In the genomic region with DNA sequence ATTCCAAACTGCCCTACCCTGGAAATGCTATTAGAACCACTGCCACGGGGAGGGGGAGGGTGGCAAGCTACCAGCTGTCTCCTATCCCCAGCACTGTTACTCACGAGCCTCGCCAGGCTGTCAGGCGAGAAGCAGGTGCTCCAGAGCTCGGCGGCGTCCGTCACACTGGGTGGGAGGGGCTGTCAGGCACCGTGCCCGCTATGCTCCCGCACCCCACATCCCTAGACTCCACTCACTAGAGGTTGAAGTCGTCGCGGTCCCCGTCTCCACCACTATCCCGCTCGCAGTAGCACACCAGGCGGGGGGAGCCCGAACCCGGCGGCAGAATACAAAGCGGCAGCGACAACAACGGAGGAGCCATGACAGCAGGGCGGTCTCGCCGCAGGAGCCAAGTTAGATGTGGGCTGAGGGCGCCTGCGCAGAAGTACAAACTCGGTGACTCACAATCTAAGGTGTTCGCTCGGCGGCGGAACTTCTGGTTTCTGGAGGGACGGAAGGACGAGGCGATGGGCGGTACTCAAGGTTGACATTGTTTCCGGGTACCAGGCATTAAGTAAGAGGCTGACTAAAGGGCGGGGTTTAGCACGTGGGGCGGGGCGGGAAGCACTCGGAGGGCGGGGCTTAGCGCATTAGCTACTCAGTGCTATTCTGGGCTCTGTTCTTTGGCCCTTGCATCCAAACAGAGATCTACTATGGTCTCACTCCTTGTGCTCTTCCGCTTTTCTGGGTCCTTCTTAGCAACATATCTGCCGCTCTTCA, we compare ENCODE assay signal across 8 mouse cellular contexts. TPM values are rescaled to one million over a fixed set of nuclear protein-coding genes. Genes with fewer than 3 reads are reported as not detected.
DNase-seq lines count a peak whose midpoint lies in the region; ATAC-seq and TF ChIP-seq lines count a peak whose summit lies in the region.

A gene (minus strand): TSS at position 544 of the 759 bp plus-strand sequence.

- peak within 1 kb of the TSS; percentile 82 for H3K4me3 ChIP-seq in G1E (ENCODE audit: low read depth, low read length)
- peak within 1 kb of the TSS; percentile 51 for H3K4me3 ChIP-seq in forebrain, embryonic 16.5 days (replicated peaks; ENCODE audit: low read length)
- peak within 1 kb of the TSS; percentile 89 for H3K4me3 ChIP-seq in layer of hippocampus, adult 2 months
- H3K4me3 ChIP-seq in lung, embryonic 14.5 days (ENCODE audit: low read depth, low read length): peak within 1 kb of the TSS; percentile 70
- H3K4me3 ChIP-seq in olfactory bulb, adult 2 months (ENCODE audit: insufficient read depth, low read depth, low read length): peak within 1 kb of the TSS; percentile 86
- H3K4me3 ChIP-seq in thymus, adult 2 months (ENCODE audit: control insufficient read depth, insufficient read depth, low read length): peak within 1 kb of the TSS; percentile 87

- under 1% methylated on average over 48 of the region's 48 CpGs for WGBS in forebrain, embryonic 16.5 days
- WGBS in lung, embryonic 14.5 days: under 1% methylated on average over 48 of the region's 48 CpGs
- WGBS in olfactory bulb, adult 2 months: 1% methylated on average over 48 of the region's 48 CpGs
- WGBS in thymus, adult 2 months: under 1% methylated on average over 48 of the region's 48 CpGs

- peak; percentile 92 for DNase-seq in G1E (ENCODE audit: low spot score)
- DNase-seq in cerebellum, adult 18-20 months: peak; percentile 92 to 94
- peak; percentile 88 to 90 for DNase-seq in heart, postnatal 36 days
- DNase-seq in layer of hippocampus, adult 2 months (ENCODE audit: low spot score in 2 of 2): peak; percentile 90 to 94
- DNase-seq in lung, embryonic 14.5 days: peak; percentile 95
- DNase-seq in thymus, adult 2 months: peak; percentile 93

- no peak for TF ChIP-seq CTCF in G1E (IDR thresholded peaks at IDR 0.05; ENCODE audit: low read depth, low read length)
- TF ChIP-seq CTCF in layer of hippocampus, adult 2 months (conservative IDR thresholded peaks at IDR 0.05): peak; percentile 12; the same call in 1 of the 2 replicates
- no peak for TF ChIP-seq CTCF in lung, embryonic 14.5 days (IDR thresholded peaks at IDR 0.05; ENCODE audit: low read depth)
- TF ChIP-seq CTCF in olfactory bulb, adult 2 months (IDR thresholded peaks at IDR 0.05; ENCODE audit: insufficient read depth, low read depth, low read length): no peak
- 0 out of 2 replicates have a peak, but pooled peaks have one; percentile 16 for TF ChIP-seq CTCF in thymus, adult 2 months (IDR thresholded peaks at IDR 0.05; ENCODE audit: borderline replicate concordance, control insufficient read depth, extremely low read depth, insufficient read depth, low read length, poor library complexity)

- peaks cover 45% of the 10 kb centered on the region for H3K4me1 ChIP-seq in G1E (ENCODE audit: insufficient read depth, low read depth, low read length)
- H3K4me1 ChIP-seq in forebrain, embryonic 16.5 days (replicated peaks; ENCODE audit: control insufficient read depth, insufficient read depth, low read length): peaks cover 20% of the 10 kb centered on the region
- H3K4me1 ChIP-seq in lung, embryonic 14.5 days (ENCODE audit: insufficient read depth): no peaks in the 10 kb centered on the region; the same call in 1 of the 2 replicates
- H3K4me1 ChIP-seq in olfactory bulb, adult 2 months (ENCODE audit: control insufficient read depth, insufficient read depth, low read length): peaks cover 21% of the 10 kb centered on the region
- H3K4me1 ChIP-seq in thymus, adult 2 months (replicated peaks; ENCODE audit: control insufficient read depth, insufficient read depth, low read length): peaks cover 46% of the 10 kb centered on the region

- peak within 1 kb of the TSS; percentile 92 for H3K27ac ChIP-seq in forebrain, embryonic 16.5 days (ENCODE audit: low read length)
- H3K27ac ChIP-seq in layer of hippocampus, adult 2 months: peak within 1 kb of the TSS; percentile 97
- H3K27ac ChIP-seq in lung, embryonic 14.5 days (ENCODE audit: low read depth): peak within 1 kb of the TSS; percentile 88
- peak within 1 kb of the TSS; percentile 91 for H3K27ac ChIP-seq in olfactory bulb, adult 2 months (ENCODE audit: insufficient read depth, low read depth, low read length)
- peak within 1 kb of the TSS; percentile 88 for H3K27ac ChIP-seq in thymus, adult 2 months (ENCODE audit: control insufficient read depth, insufficient read depth, low read length)

- TF ChIP-seq POLR2A in olfactory bulb, adult 2 months (IDR thresholded peaks at IDR 0.05; ENCODE audit: insufficient read depth, low read depth, low read length): peak; percentile 58; the same call in 1 of the 2 replicates
- peak; percentile 79 for TF ChIP-seq POLR2A in thymus, adult 2 months (IDR thresholded peaks at IDR 0.05; ENCODE audit: control insufficient read depth, extremely low read depth, insufficient read depth, low read length, poor library complexity)

- intact Hi-C loops in heart, postnatal 36 days (cut with DNase I): loop anchor here (2.0 kb wide), 1 partner anchor 30 kb away; no protein-coding TSS in a partner anchor

- H3K27me3 ChIP-seq in G1E (ENCODE audit: insufficient read depth, low read length): peaks cover 14% of the 10 kb centered on the region
- no peaks in the 10 kb centered on the region for H3K27me3 ChIP-seq in forebrain, embryonic 16.5 days (replicated peaks; ENCODE audit: control insufficient read depth, insufficient read depth, low read length)
- H3K27me3 ChIP-seq in lung, embryonic 14.5 days (ENCODE audit: insufficient read depth, low read length): no peaks in the 10 kb centered on the region
- no peaks in the 10 kb centered on the region for H3K27me3 ChIP-seq in thymus, adult 2 months (ENCODE audit: control insufficient read depth, insufficient read depth, low read length)

- H3K4me2 ChIP-seq in forebrain, embryonic 16.5 days (ENCODE audit: low read length): peak within 1 kb of the TSS; percentile 94
- peak within 1 kb of the TSS; percentile 87 for H3K4me2 ChIP-seq in lung, embryonic 14.5 days

- H3K9me3 ChIP-seq in G1E (replicated peaks): no peaks in the 10 kb centered on the region
- no peaks in the 10 kb centered on the region for H3K9me3 ChIP-seq in forebrain, embryonic 16.5 days (ENCODE audit: control insufficient read depth, low read length)
- H3K9me3 ChIP-seq in lung, embryonic 14.5 days (ENCODE audit: low read depth, low read length): no peaks in the 10 kb centered on the region

- H3K36me3 ChIP-seq in G1E (replicated peaks): peaks cover 29% of the 10 kb centered on the region
- H3K36me3 ChIP-seq in forebrain, embryonic 16.5 days (ENCODE audit: control insufficient read depth, insufficient read depth): peaks cover 4% of the 10 kb centered on the region; the same call in 1 of the 2 replicates
- peaks cover 12% of the 10 kb centered on the region; the same call in 1 of the 2 replicates for H3K36me3 ChIP-seq in lung, embryonic 14.5 days (ENCODE audit: insufficient read depth)
- peaks cover 3% of the 10 kb centered on the region; the same call in 1 of the 2 replicates for H3K36me3 ChIP-seq in thymus, adult 2 months (ENCODE audit: control insufficient read depth, insufficient read depth, low read length)

- peak; percentile 95 for ATAC-seq in G1E (ENCODE audit: extremely low read depth, insufficient number of reproducible peaks, low FRiP score, poor library complexity, severe bottlenecking)
- ATAC-seq in forebrain, embryonic 16.5 days: peak; percentile 89
- peak; percentile 88 for ATAC-seq in lung, embryonic 14.5 days (ENCODE audit: insufficient read depth)

- H3K9ac ChIP-seq in forebrain, embryonic 16.5 days (replicated peaks; ENCODE audit: low read depth, low read length): peak within 1 kb of the TSS; percentile 73
- H3K9ac ChIP-seq in lung, embryonic 14.5 days: peak within 1 kb of the TSS; percentile 70

RNA-seq across cellular contexts. Expression of the gene that starts here (rescaled TPM):
- total RNA-seq in G1E (2014; fragmentation: Nextera tagmentation) (16.3 and 23.2 TPM in 2 replicates), G1E (2017) (14.2 and 17.8 TPM in 2 replicates)
- 43.4 and 47.0 TPM in 2 replicates for polyA plus RNA-seq in G1E (2012)
- polyA plus RNA-seq in forebrain, embryonic 16.5 days (2015; fragmentation: Nextera tagmentation; extraction: Ambion mirVana): 89.2 and 108 TPM in 2 replicates
- 10 to 100 TPM; 23.0 to 23.4 TPM for total RNA-seq in heart, postnatal 36 days (2021)
- total RNA-seq in layer of hippocampus, adult 2 months (2021): 10 to 100 TPM; 55.7 to 62.1 TPM
- 15.8 and 23.5 TPM in 2 replicates for polyA plus RNA-seq in lung, embryonic 14.5 days (2014; fragmentation: Nextera tagmentation; extraction: Ambion mirVana)
- not detected in 2 replicates for polyA plus RNA-seq in olfactory bulb, adult 2 months (2012; ENCODE audit: insufficient read depth, insufficient read length, low replicate concordance, missing spikeins)
- polyA plus RNA-seq in thymus, adult 2 months (2012; rRNA removed): 165 and 192 TPM in 2 replicates

Comparison
In these comparisons a context has a peak if more than half of its experiments do, and no peak if none do; other contexts are left out.
1. Peak in every context shown above with its lines: DNase-seq, ATAC-seq, H3K4me3 ChIP-seq and H3K27ac ChIP-seq.
2. RNA of the gene that starts here (polyA plus RNA-seq): 165 to 192 TPM in thymus, adult 2 months, 89.2 to 108 TPM in forebrain, embryonic 16.5 days, 43.4 to 47.0 TPM in G1E and 15.8 to 23.5 TPM in lung, embryonic 14.5 days; not detected in olfactory bulb, adult 2 months; every median in the first group is over 10 times any median in the second.
3. CTCF ChIP-seq: peak in layer of hippocampus, adult 2 months (single experiment) and thymus, adult 2 months (single experiment); none in G1E (single experiment), lung, embryonic 14.5 days (single experiment) and olfactory bulb, adult 2 months (single experiment).